Mouse (Mus musculus) heart, postnatal 10 days (tissue): Measurements from ENCODE around the gene Klhl18. TPM values are rescaled to one million over a fixed set of nuclear protein-coding genes. Genes with fewer than 3 reads are reported as not detected.

Experiments used
- DNase-seq, 2 experiments: peaks; one replicate each; pipeline ENCODE4 v3.0.0; 2021
- intact Hi-C: fragments of 180-260 bp; cut with DNase I; formaldehyde crosslinking; loops from one replicate; pipeline ENCODE4 v1.15.1; 2025
- total RNA-seq, 2 experiments: library from RNA; stranded (reverse); gene quantifications; 2 replicates each; pipeline ENCODE4 v1.2.3; 2021

Klhl18 gene
- 10 to 100 TPM; 13.3 to 13.8 TPM for total RNA-seq

DNA sequence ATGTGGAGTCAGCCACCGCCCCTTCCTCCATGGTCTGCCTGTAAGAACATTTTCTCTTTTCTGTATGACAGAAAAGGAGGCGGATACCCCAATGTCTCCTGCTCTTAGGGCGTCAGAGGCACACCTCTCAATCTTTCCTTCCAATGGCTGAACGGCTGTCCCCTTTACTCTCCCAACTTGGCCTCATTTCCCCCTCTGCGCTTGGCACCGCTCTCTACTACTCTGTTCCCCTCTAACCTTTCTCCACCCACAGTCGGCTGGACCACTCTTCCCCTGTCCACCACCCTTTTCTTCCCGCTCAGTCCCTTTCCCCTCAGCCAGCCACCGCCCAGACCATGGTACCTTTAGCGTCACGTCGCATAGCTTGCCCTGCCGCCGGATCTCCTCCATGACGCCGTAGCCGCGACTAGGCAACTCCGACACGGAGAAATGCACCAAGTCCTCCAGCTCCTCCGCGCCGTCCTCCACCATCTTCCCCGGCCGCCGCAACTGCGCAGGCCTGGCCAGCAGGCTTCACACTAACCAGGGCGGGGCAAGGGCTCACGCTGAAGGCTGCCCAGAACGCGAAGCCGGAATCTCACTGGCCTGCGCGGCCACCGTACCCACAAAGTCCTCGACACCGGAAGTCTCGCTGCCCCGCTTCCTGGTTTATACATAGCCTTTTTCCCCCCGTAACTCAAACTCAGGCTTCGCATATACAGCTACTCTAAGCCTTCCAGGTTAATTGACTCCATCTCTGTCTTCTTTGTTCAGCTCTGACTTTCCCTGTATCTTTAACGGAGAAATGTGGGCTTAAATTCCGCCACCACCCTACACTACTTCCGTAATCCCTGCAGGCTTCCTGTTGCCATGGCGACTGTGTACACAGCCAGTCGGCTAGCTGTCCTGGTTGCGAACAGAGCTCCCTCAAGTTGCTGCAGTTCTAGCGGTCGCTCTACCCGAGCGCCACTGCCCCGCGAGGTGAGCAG, at the start of gene Klhl18, which contains the start of gene Kif9:
Klhl18 (minus strand) TSS at position 571 of the 968 bp plus-strand sequence.
Kif9 (plus strand) TSS at position 835 of the 968 bp plus-strand sequence.
- DNase-seq: peak; percentile 98
- intact Hi-C loops: loop anchor here (1.0 kb wide), 1 partner anchor 56 kb away; the partner anchor contains the start of gene Setd2

DNA sequence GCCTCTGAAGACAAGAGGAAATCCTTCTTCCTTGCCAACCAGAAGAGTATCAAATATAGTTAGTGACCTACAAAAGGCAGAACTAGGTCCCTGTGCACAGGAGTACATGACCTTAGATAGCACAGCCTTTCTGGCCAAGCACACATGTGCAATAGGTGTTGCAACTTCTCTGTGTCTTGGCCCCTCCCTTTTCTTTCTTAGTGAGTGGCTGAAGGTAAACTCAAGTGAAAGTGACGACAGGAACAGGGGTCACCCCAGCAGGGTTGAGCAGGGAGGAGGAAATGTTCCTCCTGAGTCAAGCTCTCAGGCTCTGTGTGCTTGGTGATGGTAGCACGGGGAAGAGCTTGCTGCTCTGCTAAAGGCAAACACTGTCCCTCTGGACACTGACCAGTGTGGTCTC, 49.2 kb upstream of the Klhl18 start:
- no peak for DNase-seq
- intact Hi-C loops: no loop called here

DNA sequence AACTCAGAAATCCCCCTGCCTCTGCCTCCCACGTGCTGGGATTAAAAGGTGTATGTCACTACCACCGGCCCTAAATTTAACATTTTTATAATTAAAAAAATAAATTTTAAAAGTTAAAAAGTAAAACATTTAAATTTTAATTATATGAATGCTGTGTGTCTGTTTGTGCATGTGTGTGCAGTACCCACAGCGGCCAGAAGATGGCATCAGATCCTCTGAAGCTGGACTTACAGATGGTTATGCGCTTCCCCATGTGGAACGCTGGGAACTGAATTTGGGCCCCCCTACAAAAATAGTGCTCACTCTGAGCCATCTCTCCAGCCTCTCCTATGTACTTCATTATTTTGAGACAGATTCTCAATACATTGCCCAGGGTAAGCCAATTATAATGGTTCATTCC, 14.4 kb upstream of the Klhl18 start:
- intact Hi-C loops: no loop called here
- DNase-seq: peak in 1 of 2 experiments; percentile 19

DNA sequence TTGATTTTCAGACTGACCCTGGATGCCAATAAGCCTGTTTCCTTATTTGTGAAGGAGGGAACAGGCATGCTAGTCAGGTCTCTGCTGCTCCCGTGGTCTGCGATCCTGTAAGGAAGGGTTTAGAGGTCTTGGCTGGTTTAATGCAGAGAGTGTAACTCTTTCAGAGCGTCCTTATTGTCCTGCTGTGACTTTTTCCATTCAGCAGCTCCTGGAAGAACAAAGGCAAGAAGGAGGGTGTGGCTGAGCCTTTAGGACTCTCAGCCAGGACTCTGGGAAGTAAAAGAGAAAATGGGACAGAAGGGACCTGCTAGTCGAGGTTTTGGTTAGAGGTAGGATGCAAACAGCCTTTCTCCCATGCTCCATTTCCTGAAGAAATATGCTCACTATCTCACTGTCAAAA, 12.3 kb upstream of the Klhl18 start:
- intact Hi-C loops: no loop called here
- no peak for DNase-seq

DNA sequence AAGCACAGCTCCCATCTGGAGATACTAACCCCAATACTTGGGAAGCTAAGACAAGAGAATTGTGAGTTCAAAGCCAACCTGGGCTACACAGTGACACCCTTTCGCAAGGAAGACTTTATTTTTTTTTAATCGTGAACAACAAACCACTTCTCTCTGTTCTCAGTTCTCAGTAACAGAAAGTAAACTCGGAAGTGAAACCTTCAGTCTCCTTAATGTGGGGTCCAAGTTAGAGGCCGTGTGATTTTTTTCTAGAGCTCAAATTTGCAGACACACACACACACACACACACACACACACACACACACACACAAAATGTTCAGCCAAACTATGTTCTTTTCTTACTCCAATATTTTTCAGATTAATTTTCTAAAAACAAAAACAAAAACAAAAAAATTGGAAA, 2.1 kb upstream of the Klhl18 start:
- intact Hi-C loops: no loop called here
- no peak for DNase-seq

DNA sequence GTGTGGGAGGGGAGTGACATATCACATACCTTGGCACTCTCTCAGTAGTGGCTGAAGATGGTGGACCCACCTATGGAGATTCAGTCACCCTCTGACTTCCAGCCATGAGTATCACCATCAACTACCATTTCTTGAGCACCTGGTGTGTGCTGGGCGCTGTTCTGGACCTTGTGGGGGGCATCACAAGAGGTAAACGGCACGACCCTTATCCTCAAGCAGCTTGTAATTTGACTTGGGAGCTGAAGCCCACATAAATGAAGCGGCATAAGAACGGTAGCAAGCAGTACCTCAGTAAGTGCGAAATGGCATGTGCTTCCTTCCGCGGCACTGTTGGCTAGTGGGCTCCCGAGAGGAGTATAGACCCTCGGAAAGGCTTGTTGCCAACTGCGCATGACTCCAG, 1.5 kb upstream of the Klhl18 start:
- no peak for DNase-seq
- intact Hi-C loops: no loop called here

DNA sequence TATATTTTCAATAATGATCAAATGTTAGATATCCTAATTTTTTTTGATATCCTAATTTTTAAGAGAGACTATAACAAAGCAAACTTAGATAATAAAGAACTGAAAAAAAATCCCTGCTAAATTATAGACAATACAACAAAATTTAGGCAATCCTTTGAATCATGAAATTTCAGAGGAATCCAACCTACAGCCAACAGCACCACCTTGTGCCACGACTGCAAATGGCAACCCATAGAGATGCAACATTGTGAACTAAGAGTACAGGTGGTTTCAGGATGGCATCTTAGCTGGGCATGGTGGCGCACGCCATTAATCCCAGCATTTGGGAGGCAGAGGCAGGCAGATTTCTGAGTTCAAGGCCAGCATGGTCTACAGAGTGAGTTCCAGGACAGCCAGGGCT, 10.3 kb downstream of the Klhl18 start:
- intact Hi-C loops: loop anchor here (5.0 kb wide), 1 partner anchor 54 kb away; no protein-coding TSS in a partner anchor
- DNase-seq: peak in 1 of 2 experiments; percentile 24

DNA sequence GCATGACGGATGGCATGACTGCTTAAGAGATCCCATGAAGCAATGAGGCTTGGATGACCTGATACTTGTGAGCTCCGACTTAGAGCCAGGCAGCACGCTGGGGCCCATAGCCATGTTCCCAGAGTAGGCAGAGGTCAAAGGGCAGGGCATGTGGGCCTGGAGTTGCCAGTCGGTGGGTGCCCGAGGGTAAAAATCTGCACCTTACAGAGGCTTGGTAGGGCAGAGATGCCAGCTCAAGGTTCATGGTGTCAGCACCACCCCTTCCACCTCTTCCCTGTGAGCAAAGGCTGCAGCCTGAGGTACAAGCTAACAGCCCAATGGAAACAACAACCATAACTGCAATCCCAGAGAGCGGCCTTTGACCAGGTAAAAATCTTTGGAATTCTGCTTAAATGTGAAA, 11.2 kb downstream of the Klhl18 start:
- intact Hi-C loops: loop anchor here (5.0 kb wide), 1 partner anchor 53 kb away; no protein-coding TSS in a partner anchor

DNA sequence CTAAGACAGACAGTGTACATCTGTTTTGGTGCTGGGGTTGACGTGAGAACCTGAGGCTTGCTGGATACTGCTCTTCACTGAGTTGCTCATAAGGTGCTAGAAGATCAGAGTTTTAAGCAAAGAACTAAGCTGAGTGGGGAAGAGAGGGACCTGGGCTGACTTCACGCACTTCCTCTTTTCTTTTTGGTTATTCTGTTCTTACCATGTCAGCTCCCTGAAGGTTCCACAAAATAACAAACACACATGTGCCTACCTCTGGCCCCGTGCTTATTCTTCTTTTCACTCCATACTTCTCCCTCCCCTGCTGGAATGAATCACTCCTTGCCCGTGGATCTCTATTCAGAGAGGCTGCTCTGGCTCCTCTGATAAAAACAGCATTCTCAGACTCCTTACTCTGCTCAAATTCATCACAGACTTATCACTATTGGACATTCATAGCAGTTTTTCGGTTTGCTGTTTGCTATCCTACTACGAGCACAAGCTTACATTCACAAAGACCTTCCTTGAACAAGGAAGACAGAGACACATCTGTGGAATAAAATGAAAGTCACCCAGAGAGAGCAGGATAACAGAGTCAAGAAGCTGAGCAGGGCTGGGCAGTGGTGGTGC, 12.4 kb downstream of the Klhl18 start:
- DNase-seq: no peak
- intact Hi-C loops: no loop called here

More for the DNA sequence above, 11.2 kb downstream of the Klhl18 start:
- DNase-seq: no peak

DNA sequence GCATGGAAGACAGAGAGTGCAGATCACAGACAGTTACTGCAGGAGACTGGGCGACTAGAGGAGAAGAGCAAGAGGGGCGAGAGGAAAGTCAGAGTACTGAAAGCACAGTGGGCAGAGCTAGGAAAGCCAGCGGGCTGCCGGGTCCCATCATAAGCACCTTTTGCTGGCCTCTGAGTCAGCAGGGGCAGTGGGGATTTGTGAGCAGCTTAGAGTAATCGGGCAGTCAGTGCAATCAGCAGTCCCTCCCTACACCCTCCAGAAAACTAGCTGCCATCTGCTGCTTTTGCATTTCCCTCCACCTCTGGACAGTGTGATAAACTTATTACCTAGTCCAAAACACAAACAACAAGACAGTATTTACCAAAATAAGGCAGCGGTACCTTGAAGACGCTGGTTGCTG, 14.2 kb downstream of the Klhl18 start:
- DNase-seq: no peak
- intact Hi-C loops: no loop called here

DNA sequence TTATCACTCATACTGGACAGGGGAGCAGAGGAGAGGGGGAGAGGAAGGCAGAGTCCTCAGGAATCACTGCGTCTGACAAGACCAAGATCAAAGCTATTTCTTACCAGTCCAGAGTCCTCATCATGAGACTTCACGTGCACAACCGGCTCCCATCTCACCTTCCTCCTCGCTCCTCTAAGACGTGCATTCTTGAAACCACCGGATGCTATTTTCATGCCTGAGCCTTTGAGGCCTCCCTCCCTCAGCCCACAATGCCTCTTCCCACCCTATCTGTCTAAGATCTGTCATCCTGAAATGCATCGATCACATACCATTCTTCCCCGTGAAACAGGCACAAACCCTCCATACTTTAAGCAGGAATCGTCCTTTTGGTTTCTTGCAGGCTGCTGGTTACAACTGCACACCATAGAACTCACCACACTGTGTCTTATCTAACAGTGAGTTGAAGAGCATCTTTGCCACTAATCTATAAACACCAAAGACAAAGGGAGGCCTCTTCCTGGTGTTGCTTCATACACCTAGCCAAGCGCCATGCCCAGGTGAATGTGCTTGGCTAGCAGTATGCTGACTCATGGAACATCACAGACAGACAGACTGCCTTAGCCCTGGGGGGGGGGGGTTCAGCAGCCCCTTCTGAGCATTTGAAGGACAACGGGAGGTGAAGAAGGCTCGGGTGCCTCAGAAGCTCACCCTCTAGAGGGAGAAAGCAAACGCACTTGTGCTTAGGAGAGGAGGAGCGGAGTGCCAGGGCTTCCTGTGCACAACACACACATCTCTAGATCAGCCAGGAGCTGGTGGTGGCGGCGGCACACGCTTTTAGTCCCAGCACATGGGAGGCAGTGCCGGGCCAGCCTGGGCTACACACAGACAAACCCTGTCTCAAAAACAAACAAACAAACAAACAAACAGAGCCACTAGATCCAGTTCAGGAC, 15.3 kb downstream of the Klhl18 start:
- DNase-seq: no peak
- intact Hi-C loops: no loop called here

DNA sequence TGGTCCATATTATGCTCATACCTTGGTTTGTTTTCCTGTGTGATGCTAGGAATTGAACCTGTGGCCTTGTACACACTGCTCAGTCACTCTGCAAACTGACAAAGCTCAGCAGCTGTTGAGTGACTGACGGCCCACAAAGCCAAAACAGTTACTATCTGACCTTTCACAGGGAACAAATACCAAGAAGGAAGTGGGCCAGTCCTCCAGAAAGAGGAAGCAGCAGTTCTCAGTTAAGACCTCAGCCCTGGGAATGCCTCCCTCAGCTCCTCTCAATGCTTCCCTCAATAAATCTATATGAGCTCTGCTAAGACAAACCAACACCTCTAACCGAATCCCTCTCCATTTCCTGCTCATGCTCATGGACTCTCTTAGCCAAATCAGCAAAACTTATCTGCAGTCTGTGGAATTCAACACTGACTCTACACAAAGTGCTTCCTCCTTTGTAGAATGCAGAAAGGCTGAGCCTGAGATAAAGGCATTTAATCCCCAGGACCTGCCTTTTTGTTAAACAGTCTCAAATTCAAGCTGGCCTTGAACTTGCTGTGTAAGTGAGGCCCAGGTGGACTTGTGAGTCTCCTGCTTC, 17.3 kb downstream of the Klhl18 start:
- peak; percentile 15 to 25 for DNase-seq
- intact Hi-C loops: no loop called here

DNA sequence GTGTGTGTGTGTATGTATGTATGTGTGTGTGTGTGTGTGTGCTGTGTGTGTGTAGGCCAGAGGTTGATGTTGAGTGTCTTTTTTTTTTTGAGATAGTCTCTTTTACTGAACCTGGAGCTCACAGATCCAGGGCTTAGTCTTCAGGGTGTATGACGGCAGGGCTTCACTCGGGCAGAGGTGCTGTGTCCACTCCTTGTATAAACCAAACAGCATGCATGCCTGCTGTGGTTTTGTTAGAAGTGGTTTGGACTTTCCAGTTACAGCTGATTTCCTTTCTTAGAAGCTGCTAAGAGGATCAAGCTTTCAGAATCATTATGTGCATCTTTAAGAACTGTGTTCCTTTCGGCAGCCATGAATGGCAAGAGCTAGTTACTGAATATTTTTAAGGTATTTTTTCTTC, 18.6 kb downstream of the Klhl18 start:
- intact Hi-C loops: no loop called here
- no peak for DNase-seq

DNA sequence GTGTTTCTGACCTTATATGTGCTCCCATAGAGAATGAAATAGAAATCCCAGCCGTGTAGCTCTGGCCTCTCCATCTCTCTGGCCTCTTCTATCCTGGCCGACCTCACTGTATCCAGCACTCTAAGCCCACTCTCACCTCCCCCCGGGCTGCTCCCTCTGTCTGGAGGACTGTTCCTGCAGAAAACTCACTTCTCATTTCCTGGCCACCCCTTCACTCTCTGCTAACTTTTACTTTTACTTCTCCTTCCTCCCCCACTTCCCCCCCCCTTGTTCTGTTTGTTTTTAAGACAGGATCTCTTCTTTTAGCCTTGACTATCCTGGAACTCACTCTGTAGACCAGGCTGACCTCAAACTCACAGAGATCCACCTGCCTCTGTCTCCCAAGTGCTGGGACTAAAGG, 24.0 kb downstream of the Klhl18 start:
- DNase-seq: no peak
- intact Hi-C loops: no loop called here

DNA sequence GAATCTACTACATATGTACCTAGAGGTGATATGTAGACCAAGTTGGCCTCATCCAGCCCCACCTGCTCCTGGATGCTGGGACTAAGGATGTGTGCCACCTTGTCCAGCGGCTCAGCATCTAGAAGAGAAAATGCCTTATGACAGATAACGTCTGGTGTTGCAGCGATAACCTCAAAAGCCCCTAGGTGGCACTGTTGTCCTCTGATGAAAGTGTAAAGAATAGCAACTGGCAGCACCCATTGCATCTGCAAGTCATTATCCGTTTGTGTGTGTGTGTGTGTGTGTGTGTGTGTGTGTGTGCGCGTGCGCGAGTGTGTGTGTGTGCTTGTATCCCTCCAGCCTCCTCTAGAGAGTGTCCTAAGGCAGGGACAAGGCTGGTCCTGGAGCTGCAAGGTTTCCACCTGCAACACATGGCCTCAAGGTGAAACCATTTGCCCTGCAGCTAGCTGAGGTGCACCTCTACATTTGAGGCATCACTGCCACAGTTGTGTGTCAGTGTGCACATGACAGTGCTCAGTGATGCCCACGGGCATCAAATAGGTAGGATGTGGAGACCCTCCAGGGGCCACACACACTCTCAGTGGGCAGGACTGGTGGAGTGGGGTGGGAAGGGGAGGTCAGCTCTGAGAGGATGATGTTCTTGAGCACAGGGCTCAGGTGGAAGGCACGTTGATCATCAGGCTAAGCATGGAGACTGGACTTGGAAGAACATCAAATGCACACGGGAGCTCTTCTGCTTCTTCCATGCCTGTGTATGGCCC, 27.5 kb downstream of the Klhl18 start:
- intact Hi-C loops: loop anchor here (1.0 to 5.0 kb wide), 3 partner anchors 83 to 260 kb away; partner anchors contain the start of gene Setd2

DNA sequence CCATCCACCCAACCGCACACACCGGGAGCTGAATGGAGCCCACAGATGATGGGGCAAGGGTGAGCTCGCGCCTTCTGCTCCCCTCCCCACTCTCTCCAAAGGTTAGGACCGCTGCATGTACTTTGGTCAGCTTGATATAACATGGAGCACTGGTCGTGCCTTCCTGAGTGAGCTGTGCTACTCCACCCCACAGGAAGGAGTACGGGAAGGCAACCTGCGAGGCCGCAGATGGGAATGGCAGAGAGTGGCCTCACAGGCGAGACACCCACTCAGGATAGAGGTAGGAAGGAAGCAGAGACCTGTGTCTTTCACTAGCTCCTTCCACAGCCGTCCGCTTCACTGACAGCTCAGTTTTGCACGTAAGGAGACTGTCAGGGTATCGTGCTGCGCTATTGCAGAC, 28.1 kb downstream of the Klhl18 start:
- no peak for DNase-seq
- intact Hi-C loops: loop anchor here (2.0 to 5.0 kb wide), 2 partner anchors 84 to 260 kb away; partner anchors contain the start of gene Setd2

More for the DNA sequence above, 27.5 kb downstream of the Klhl18 start:
- peak; percentile 83 to 90 for DNase-seq

DNA sequence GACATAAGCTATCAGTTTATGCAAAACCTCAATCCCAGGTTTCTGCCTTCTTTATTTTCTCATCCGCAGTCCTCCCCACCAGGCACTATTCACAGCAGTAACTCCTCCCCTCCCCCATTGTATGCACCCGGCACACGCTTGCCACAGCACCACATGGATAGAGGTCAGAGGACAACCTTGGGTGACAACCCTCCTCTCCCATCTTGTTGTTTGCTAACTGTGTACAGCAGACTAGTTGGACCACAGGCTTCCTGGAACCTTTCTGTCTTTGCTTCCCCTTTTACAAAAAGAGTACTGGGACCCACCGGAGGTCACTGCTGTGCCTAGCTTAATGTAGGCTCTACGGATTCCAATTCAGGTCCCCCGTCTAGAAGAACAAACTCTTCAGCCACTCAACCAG, 35.9 kb downstream of the Klhl18 start:
- intact Hi-C loops: no loop called here
- DNase-seq: no peak

DNA sequence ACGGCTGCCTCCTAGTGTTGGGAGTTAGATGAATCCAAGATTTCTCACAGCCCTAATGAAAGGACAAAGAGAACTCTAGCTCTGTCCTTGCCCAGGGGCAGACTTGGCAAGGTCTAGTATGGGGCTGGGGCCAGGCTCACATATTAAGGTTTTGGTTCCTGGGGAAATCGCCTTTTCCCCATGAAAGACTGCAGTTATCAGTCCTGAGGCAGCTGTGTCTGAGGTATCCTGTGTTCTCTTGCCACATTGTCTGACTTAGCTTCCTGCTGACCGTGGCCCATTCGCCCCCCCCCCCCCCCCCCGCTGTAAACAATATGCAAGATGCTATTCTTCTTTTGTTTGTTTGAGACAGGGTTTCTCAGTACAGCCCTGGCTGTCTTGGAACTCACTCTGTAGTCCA, 36.4 kb downstream of the Klhl18 start:
- intact Hi-C loops: no loop called here
- DNase-seq: no peak

DNA sequence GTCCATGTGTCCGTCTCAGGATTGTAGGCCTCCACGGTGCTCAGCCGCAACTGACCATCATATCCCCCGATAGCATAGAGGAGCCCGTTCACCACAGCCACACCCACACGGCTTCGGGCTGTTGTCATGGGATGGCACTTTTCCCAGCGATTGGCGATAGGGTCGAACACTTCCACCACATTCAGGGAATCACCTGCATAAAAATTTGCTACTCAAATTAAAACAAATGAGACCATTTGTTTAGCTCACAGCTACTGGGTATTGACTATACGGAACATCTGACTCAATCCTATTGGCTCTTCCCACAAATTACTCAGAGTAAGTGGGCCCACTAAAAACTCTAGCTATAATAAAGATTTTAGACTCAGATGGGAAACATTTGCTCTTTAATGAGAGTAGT, 40.5 kb downstream of the Klhl18 start:
- intact Hi-C loops: no loop called here
- no peak for DNase-seq
